Mouse (Mus musculus) C2C12 (cell line): ENCODE measurements at regions not wholly inside any gene's neighbourhood (a gene's known extent, or its start where the extent isn't known, plus 50 kb on each side); places are given as distances from the start of the nearest gene placed in this dataset.
A peak's percentile ranks its signal among the peaks of the same experiment; 100 is the strongest.

Source experiments
- H3K27me3 ChIP-seq: one replicate; pipeline ENCODE4 v1.6.1; 2011; ENCODE audit not compliant: control insufficient read depth, insufficient read depth, insufficient read length
- H3K36me3 ChIP-seq: one replicate; pipeline ENCODE4 v1.6.1; 2011; ENCODE audit not compliant: control insufficient read depth, insufficient read depth
- H3K4me3 ChIP-seq: one replicate; pipeline ENCODE4 v1.5.1; 2011; ENCODE audit warnings: mild to moderate bottlenecking, control low read depth; ENCODE audit not compliant: poor library complexity, insufficient read depth, severe bottlenecking
- H3K79me2 ChIP-seq: one replicate; pipeline ENCODE4 v1.6.1; 2011; ENCODE audit not compliant: control insufficient read depth, insufficient read depth
- H3K79me3 ChIP-seq: one replicate; pipeline ENCODE4 v1.6.1; 2011; ENCODE audit warnings: low read depth, control low read depth
- H3ac ChIP-seq: one replicate; pipeline ENCODE3; 2011; ENCODE audit warnings: low read depth; ENCODE audit not compliant: control insufficient read depth, insufficient read length
- CEBPB ChIP-seq: IDR thresholded peaks from one replicate; pipeline ENCODE4 v1.6.1; 2011; ENCODE audit warnings: low read depth, mild to moderate bottlenecking, control low read depth, moderate library complexity
- CTCF ChIP-seq: IDR thresholded peaks from one replicate; pipeline ENCODE4 v1.5.1; 2011; ENCODE audit not compliant: control insufficient read depth, insufficient read depth, insufficient read length
- FOSL1 ChIP-seq: IDR thresholded peaks from one replicate; pipeline ENCODE4 v1.8.0; 2011; ENCODE audit warnings: mild to moderate bottlenecking, low read length; ENCODE audit not compliant: poor library complexity, insufficient read depth, severe bottlenecking
- MAX ChIP-seq: IDR thresholded peaks from one replicate; pipeline ENCODE4 v1.6.1; 2011; ENCODE audit warnings: mild to moderate bottlenecking, control low read depth
- MYOD1 ChIP-seq: IDR thresholded peaks from one replicate; pipeline ENCODE4 v1.6.1; 2011; ENCODE audit warnings: low read depth; ENCODE audit not compliant: control insufficient read depth, insufficient read length
- MYOG ChIP-seq: IDR thresholded peaks from one replicate; pipeline ENCODE4 v1.6.1; 2011; ENCODE audit not compliant: control insufficient read depth, insufficient read length; ENCODE audit errors: extremely low read depth
- USF1 ChIP-seq: IDR thresholded peaks from one replicate; pipeline ENCODE4 v1.6.1; 2011; ENCODE audit warnings: low read depth, mild to moderate bottlenecking, control low read depth, moderate library complexity

DNA sequence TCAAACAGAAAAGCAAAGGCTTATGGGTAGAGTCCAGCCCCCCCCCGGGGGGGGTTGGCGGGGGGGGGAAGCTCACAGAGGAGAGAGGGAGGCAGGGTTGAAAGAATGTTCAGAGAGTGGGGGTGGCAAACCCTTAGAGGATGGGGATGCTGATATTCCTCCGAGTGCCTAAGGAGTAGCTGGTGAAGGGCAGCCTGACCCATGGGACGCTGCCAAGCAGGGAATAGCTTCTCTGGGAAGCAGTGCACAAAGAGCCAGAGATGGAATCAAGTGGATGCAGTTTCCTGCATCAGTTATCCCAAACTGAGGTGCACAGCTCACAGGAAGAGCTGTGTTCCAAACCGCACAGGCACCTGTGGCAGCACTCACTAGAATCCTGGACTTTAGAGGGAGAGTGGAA, 64.0 kb upstream of the Dapl1 start:
- H3K27me3 ChIP-seq, result no peaks in the 10 kb centered on the region
- H3K79me3 ChIP-seq, result no peaks in the 10 kb centered on the region
- no peak overlapping the region for H3ac ChIP-seq
- no peaks in the 10 kb centered on the region for H3K79me2 ChIP-seq
- TF ChIP-seq MAX (no peak), USF1 (no peak), FOSL1 (no peak), MYOG (no peak), MYOD1 (no peak), CTCF (no peak), CEBPB (no peak)
- no peak overlapping the region for H3K4me3 ChIP-seq
- no peaks in the 10 kb centered on the region for H3K36me3 ChIP-seq

DNA sequence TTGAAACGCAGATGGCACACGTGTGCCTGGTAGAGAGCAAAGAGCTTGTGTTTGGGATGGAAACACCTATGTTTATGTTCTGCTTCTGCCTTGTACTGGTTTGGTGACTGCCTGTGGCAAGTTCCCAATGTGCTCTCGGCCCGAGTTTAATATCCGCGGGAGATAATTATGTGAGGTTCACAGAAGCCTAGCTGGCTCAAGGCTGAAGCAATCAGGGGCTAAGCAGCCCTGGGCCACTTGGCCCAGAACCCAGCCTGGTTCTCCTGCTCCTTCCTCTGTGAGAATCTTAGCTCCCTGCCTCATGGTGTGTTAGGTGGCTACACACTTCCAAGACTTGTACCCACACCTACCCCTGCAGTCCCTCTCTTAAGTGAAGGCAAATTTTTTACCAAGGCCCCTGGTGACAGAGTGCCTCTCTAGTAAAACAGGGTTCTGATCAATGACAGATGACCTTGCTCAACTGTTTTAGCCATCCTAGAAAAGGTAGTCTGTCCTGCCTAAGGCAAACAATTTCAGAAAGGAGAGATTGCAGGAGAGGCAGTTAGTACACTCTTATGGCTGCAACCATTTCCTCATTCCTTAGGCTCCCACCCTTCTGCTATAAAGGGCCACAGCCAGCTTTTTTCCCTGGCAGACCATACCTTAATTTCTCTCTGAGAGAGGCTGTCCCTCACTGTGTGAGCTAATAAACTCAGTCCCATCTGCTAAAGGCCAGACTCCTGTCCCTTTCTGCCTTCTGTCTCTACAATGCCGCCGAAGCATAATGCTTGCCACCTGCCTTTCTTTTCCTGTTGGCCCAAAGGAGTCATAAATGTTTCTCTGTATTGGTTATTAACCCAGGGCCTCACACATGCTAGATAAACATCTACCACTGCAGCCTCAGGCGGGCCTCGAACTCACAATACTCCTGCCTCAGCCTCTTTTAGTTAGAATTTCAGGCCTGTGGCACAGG, 61.9 kb upstream of the Dapl1 start:
- Histone ChIP-seq H3K27me3 (no peaks in the 10 kb centered on the region), H3K36me3 (no peaks in the 10 kb centered on the region), H3K4me3 (no peak overlapping the region), H3ac (no peak overlapping the region), H3K79me2 (no peaks in the 10 kb centered on the region), H3K79me3 (no peaks in the 10 kb centered on the region)
- TF ChIP-seq MYOD1, result no peak
- no peak for TF ChIP-seq MAX
- TF ChIP-seq CTCF, result no peak
- TF ChIP-seq USF1, result no peak
- TF ChIP-seq FOSL1, result no peak
- no peak for TF ChIP-seq MYOG
- TF ChIP-seq CEBPB, result no peak

DNA sequence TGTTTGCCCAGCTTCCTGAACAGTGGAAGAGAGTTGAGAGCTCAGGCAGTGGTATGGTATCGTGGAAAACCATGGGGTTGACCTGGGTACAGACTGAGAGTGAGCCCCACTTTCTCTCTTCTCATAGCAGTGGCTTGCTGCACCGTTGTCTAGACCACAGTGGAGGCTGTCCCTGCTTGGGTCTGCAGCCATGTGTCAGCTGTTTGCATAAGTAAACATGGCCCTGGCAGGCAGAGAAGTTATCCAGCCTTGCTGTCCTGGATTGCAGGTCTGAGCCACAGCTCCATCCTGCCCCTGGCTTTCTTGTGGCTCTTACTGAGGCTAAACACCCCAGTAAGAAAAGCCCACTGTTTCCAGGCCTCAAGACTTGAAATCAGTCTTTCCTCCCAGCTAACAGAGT, 60.2 kb upstream of the Dapl1 start:
- Histone ChIP-seq H3K27me3 (no peaks in the 10 kb centered on the region), H3K36me3 (no peaks in the 10 kb centered on the region), H3ac (no peak overlapping the region), H3K79me3 (no peaks in the 10 kb centered on the region), H3K4me3 (no peak overlapping the region), H3K79me2 (no peaks in the 10 kb centered on the region)
- TF ChIP-seq USF1 (no peak), MYOD1 (no peak), FOSL1 (no peak), CEBPB (no peak)

DNA sequence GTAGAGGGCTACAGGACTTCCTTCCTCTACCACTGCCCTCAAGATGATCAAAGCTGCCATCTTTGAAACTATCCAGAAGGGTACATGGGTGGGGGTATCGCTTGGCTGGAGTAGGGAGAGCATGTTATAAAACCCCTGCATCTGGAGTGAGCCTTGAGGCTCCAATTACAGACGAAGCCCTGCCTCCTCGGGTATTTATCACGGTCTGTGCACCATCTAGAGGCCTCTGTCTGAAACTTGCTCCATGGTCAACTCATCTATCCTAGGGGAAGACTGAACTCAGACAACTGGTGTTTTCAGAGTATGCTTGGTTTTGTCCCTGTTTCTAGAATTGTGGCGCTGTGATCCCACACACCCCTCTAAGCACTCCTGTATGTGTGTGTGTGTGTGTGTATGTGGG, 59.7 kb upstream of the Dapl1 start:
- TF ChIP-seq CTCF (peak; percentile 35), CEBPB (no peak)
- Histone ChIP-seq H3K36me3 (no peaks in the 10 kb centered on the region), H3K79me3 (no peaks in the 10 kb centered on the region), H3K27me3 (no peaks in the 10 kb centered on the region), H3K4me3 (no peak overlapping the region), H3ac (no peak overlapping the region), H3K79me2 (no peaks in the 10 kb centered on the region)

DNA sequence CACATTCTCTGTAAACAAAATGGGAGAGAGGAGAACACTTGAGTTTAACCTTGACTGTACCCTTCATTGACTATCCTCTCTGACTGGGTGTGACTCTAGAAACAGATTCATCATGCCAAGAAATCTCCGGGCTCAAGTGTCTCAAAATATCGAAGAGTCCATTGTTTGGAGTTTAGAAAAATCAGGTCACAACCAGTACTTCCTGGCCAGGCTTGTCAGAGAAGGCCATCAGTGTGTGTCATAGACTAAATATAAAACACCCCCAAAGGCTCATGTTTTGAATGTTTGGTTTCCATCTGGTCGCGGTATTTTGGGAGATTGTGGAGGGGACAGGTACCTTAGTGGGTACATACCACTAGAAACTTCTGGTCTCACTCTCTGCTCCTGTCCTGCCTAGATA, 58.6 kb upstream of the Dapl1 start:
- TF ChIP-seq CEBPB, result no peak
- H3K27me3 ChIP-seq, result no peaks in the 10 kb centered on the region
- H3K79me2 ChIP-seq, result no peaks in the 10 kb centered on the region
- no peaks in the 10 kb centered on the region for H3K79me3 ChIP-seq
- H3K36me3 ChIP-seq, result no peaks in the 10 kb centered on the region
- no peak overlapping the region for H3ac ChIP-seq
- no peak overlapping the region for H3K4me3 ChIP-seq

DNA sequence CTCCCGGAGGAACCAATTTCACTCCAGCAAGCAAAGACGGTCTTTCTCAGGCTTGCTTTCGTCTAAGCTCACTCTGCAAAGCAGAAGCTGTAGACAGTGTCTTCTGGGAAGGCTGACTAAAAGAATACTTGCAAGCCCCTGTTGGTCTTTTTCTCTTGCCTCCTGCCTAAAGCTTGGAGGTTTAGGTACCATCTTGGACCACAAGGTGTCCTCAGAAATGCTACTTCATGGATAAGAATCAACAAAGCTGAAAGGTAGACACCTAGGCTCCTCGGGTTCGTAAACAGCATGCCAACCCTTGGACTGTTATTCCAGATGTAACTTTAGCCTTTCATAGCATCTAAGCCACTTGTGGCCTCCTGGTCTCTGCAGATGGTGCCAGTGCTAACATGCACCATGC, 53.0 kb upstream of the Dapl1 start:
- Histone ChIP-seq H3K79me2 (no peaks in the 10 kb centered on the region), H3K27me3 (no peaks in the 10 kb centered on the region), H3K36me3 (no peaks in the 10 kb centered on the region), H3K79me3 (no peaks in the 10 kb centered on the region), H3ac (no peak overlapping the region), H3K4me3 (no peak overlapping the region)
- TF ChIP-seq CEBPB, result no peak
- no peak for TF ChIP-seq FOSL1
- TF ChIP-seq MAX, result no peak
- TF ChIP-seq MYOG, result no peak
- TF ChIP-seq MYOD1, result no peak
- TF ChIP-seq USF1, result no peak
- TF ChIP-seq CTCF, result no peak
